Mouse (Mus musculus) neutrophil, adult 59 days (primary cell): ENCODE results near the gene Sv2c. TPM values are rescaled to one million over a fixed set of nuclear protein-coding genes. Genes with fewer than 3 reads are reported as not detected.

Source experiments
- total RNA-seq, 2 experiments: library from RNA; stranded (reverse); gene quantifications; 1 replicate in 1 of 2; 2 replicates in 1 of 2; pipeline ENCODE4 v1.2.4; 2023

Gene Sv2c
- total RNA-seq: not detected

DNA sequence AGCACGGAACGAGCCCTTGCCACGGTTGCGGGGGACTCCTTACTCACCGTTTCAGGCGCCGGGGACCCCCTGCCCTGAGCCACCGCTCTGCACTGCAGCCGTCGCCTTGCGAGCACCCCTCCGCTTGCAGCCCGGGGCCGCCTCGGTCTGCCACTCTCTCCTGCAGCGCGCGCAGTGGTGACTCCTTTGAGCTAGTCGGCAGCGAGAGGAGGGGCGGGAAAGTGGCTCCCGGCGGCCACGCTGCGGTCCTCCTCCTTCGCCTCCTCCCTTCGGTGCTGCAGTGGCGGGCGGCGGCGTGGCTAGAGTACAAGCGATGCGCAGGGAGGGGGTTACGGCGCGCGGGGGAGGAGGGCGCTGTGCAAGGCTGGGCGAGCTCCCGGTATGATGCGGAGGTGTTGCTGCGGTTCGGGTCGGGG, at the start of gene Sv2c:
Gene Sv2c (minus strand): TSS at position 177 of the 416 bp plus-strand sequence.

DNA sequence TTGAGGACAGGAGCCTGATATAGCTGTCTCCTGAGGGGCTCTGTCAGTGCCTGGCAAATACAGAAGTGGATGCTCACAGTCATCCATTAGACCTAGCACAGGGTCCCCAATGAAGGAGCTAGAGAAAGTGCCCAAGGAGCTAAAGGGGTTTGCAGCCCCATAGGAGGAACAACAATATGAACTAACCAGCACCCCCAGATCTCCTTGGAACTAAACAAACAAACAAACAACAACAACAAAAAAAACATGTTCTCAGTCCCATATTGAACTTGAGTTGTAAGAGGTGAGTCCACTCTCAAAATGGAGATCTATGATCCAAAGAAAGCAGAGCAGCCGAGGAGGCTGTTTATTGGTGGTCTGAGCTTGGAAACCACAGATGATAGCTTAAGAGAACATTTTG, 50.6 kb downstream of the Sv2c start, which contains the start of gene Gm17190:
Gene Gm17190 (plus strand): TSS at position 301 of the 400 bp plus-strand sequence.

GRCm38 (mm10) chr13:96081276-96081675, 51.1 kb downstream of the Sv2c start, which contains the start of gene Gm20075:
TSS of gene Gm20075 (minus strand) at chr13:96081376.

Other genes starting within 250 kb of the Sv2c start
- 10 to 100 TPM; 71.7 to 74.8 TPM for gene Iqgap2, start 240.7 kb downstream of the Sv2c start, total RNA-seq
- gene Gm20075, start 51.2 kb downstream of the Sv2c start, total RNA-seq: 1 to 10 TPM; 3.9 to 5.5 TPM
- not detected for gene Gm17190, start 50.5 kb downstream of the Sv2c start, total RNA-seq